Mouse (Mus musculus) embryonic facial prominence, embryonic 12.5 days (tissue): Measurements from ENCODE around the gene Ecsit. TPM values are rescaled to one million over a fixed set of nuclear protein-coding genes. Genes with fewer than 3 reads are reported as not detected.

Experiments
- ATAC-seq: fragments of 200-750 bp; cut with Nextera tagmentation; 2 replicates; pipeline ENCODE4 v1.8.0; 2017; ENCODE audit not compliant: insufficient number of reproducible peaks, insufficient read depth, low FRiP score, low TSS enrichment
- H3K27ac ChIP-seq: fragments of 300-500 bp; sonication (generic); 2 replicates; pipeline ENCODE4 v1.5.1; 2016; ENCODE audit warnings: mild to moderate bottlenecking
- H3K27me3 ChIP-seq: fragments of 300-500 bp; sonication (generic); 2 replicates; pipeline ENCODE4 v1.6.1; 2016; ENCODE audit warnings: mild to moderate bottlenecking, moderate library complexity
- H3K36me3 ChIP-seq: fragments of 300-500 bp; sonication (generic); 2 replicates; pipeline ENCODE4 v1.6.1; 2016; ENCODE audit warnings: mild to moderate bottlenecking
- H3K4me1 ChIP-seq: fragments of 300-500 bp; sonication (generic); 2 replicates; pipeline ENCODE4 v1.6.1; 2016
- H3K4me2 ChIP-seq: fragments of 300-500 bp; sonication (generic); replicated peaks from 2 replicates; pipeline ENCODE4 v1.6.1; 2016; ENCODE audit warnings: mild to moderate bottlenecking, moderate library complexity
- H3K4me3 ChIP-seq: fragments of 300-500 bp; sonication (generic); 2 replicates; pipeline ENCODE4 v1.5.1; 2016; ENCODE audit warnings: mild to moderate bottlenecking
- H3K9ac ChIP-seq: fragments of 300-500 bp; sonication (generic); 2 replicates; pipeline ENCODE4 v1.6.1; 2016; ENCODE audit warnings: mild to moderate bottlenecking, moderate library complexity
- H3K9me3 ChIP-seq: fragments of 300-500 bp; sonication (generic); 2 replicates; pipeline ENCODE4 v1.6.1; 2016; ENCODE audit warnings: mild to moderate bottlenecking, moderate library complexity
- WGBS: fragments of 180-500 bp; shearing (Covaris S2); methylation state at CpG from one replicate; pipeline ENCODE4 v1.1.7; 2016; 5-methylcytosine and 5-hydroxymethylcytosine counted together
- polyA plus RNA-seq: library from polyadenylated mRNA; unstranded; fragments of >200 nt; fragmentation: Nextera tagmentation; extraction: Ambion mirVana; gene quantifications from 2 replicates; pipeline ENCODE4 v1.2.1, GENCODE M21; 2016

Ecsit gene
- 36.7 and 38.0 TPM in 2 replicates for polyA plus RNA-seq

DNA sequence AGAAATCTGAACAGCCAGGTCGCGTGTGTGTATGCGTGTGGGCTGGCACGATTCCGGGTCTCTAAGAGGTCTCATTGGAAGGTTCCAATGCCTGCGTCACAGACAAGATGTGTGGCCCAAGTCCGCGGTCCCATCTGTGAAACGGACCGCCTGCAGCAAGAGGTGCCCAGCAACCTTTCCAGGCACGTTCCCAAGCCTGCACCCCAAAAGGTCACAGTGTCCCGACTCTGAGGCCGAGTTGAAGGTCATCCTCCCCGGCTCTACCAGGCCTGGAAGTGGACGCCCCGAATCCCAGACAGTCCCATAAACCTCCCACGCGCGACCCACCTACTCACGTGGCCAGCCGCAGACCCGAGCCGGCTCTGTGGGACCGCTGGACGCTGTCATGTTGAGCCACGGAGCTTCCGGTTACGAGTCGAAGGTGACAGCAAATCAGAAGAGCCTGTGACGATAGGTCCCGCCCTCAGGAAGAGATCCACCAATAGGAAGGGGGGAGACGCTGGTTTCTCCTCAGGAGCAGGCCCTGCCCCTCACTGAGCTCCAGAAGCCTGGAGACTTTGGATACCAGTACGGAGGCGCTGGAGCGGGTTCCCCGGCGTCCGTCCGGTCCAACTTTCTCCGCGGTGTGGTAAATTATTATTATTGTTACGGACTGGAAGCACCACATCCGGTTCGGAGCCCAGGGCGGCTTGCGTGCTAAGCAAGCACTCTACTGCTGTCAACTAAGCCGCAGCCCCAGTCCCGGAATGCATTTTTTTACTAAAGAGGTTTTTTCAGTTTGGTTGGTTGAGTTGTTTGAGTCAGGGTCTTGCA lies at the start of gene Ecsit:
TSS of gene Ecsit (minus strand) at position 417 of the 813 bp plus-strand sequence.
- WGBS: under 1% methylated on average over 48 of the region's 48 CpGs
- peaks cover 11% of the 10 kb centered on the region for H3K4me1 ChIP-seq
- H3K9me3 ChIP-seq: no peaks in the 10 kb centered on the region
- H3K4me2 ChIP-seq: peak within 1 kb of the TSS; percentile 67
- H3K27ac ChIP-seq: peak within 1 kb of the TSS; percentile 51
- peak; percentile 94 for ATAC-seq
- H3K9ac ChIP-seq: peak within 1 kb of the TSS; percentile 72
- no peaks in the 10 kb centered on the region for H3K27me3 ChIP-seq
- peak within 1 kb of the TSS; percentile 82 for H3K4me3 ChIP-seq
- H3K36me3 ChIP-seq: no peaks in the 10 kb centered on the region

DNA sequence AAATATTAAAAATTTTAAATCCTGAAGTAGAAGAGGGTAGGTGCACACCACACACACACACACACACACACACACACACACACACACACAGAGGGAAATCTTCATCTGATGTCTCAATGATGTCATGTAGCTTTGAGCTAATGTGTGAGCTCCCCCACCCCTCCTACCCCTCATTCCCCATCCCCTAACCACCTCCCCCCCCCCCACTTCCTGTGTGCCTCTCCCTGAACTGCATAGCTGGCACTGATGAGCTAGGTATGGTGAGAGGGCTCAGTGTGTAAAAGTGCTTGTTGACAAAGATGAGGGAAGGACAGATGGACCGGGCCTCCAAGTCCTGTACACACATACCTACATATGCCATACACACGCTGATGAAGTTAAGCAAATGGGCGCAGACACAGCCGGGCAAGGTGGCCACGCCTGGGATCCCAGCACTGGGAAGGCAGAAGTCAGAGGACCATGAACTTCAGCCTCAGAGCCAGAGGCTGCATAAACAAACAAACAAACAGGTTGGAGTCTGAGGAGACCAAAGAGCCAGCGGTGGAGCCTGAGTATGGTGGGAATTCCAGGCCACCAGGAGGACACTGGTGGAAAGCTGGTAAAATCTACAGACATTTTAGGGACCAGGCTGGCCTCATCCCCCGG lies 49.1 kb upstream of the Ecsit start:
- H3K4me3 ChIP-seq: no peak overlapping the region
- H3K36me3 ChIP-seq: no peaks in the 10 kb centered on the region
- peaks cover 12% of the 10 kb centered on the region; the same call in 1 of the 2 replicates for H3K4me1 ChIP-seq
- H3K27me3 ChIP-seq: peaks cover 28% of the 10 kb centered on the region
- WGBS: 84% methylated on average over 7 of the region's 7 CpGs
- no peak for ATAC-seq
- H3K27ac ChIP-seq: no peak overlapping the region
- no peak overlapping the region for H3K9ac ChIP-seq
- no peaks in the 10 kb centered on the region for H3K9me3 ChIP-seq
- H3K4me2 ChIP-seq: no peak overlapping the region

DNA sequence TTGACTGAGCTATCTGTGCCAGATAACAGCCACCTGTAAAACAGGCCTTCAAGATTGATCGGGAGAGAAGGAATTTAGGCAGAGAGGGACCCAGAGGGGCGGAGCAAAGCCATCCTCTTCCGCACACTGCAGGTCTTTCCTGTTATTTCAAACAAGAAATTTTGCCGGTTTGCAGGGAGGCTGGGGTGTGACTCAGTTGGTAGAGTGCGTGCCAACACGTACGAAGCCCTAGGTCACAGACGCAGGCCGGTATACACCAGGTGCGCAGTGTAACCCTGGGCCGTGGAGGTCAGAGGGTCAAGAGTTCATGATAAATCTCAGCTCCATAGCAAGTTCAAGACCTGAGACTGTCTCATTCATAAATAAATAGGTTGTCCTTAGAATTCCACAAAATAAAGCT lies 47.0 kb upstream of the Ecsit start:
- Histone ChIP-seq H3K27ac (no peak overlapping the region), H3K4me2 (peak overlapping the region; percentile 58), H3K9ac (0 out of 2 replicates have a peak overlapping the region, but pooled peaks have one; percentile 35), H3K4me1 (peaks cover 12% of the 10 kb centered on the region; the same call in 1 of the 2 replicates), H3K4me3 (peak overlapping the region; percentile 37), H3K27me3 (peaks cover 28% of the 10 kb centered on the region), H3K9me3 (no peaks in the 10 kb centered on the region), H3K36me3 (no peaks in the 10 kb centered on the region)
- 45% methylated on average over 11 of the region's 11 CpGs for WGBS
- no peak for ATAC-seq

DNA sequence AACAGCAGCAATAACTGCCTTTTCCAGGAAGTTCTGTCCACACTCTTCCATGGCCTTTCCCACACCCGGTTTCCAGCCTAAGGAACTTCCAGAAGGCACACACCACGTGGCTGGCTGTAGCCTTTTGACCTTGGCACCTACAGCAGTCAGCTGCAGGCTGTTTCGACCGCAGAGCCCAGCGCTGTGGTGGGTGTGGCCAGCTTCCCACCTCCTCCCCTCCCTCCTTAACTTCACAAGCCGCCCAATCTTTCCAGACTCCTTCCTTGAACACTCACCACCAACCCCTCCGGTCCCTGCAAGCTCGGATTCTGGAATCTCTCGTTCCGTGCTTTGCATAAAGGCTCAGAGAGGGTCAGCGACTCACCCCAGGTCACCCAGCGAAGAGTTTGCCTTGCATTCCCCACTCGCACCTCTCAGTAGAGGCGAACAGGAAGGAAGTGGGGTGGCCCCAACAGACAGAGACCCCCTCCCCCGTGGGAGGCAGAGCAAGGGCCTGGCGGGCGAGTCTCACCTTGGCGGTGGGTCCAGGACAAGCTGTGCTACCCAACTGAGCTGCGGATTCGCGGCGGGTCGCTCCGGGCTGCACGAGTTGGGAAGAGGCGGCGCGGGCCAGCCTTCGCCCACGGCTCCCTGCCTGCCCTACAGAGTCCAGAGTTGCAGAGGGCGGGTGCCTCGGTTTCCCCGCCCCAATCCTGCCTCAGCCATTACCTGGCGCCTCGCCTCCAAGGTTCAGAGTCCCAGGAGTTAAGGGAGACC lies 46.2 kb upstream of the Ecsit start:
- Histone ChIP-seq H3K36me3 (no peaks in the 10 kb centered on the region), H3K27ac (no peak overlapping the region), H3K4me3 (peak overlapping the region; percentile 37), H3K9me3 (no peaks in the 10 kb centered on the region), H3K4me1 (peaks cover 10% of the 10 kb centered on the region; the same call in 1 of the 2 replicates), H3K27me3 (peaks cover 20% of the 10 kb centered on the region), H3K9ac (peak overlapping the region; percentile 35; the same call in 1 of the 2 replicates), H3K4me2 (peak overlapping the region; percentile 58)
- WGBS: 3% methylated on average over 35 of the region's 35 CpGs
- no peak for ATAC-seq

DNA sequence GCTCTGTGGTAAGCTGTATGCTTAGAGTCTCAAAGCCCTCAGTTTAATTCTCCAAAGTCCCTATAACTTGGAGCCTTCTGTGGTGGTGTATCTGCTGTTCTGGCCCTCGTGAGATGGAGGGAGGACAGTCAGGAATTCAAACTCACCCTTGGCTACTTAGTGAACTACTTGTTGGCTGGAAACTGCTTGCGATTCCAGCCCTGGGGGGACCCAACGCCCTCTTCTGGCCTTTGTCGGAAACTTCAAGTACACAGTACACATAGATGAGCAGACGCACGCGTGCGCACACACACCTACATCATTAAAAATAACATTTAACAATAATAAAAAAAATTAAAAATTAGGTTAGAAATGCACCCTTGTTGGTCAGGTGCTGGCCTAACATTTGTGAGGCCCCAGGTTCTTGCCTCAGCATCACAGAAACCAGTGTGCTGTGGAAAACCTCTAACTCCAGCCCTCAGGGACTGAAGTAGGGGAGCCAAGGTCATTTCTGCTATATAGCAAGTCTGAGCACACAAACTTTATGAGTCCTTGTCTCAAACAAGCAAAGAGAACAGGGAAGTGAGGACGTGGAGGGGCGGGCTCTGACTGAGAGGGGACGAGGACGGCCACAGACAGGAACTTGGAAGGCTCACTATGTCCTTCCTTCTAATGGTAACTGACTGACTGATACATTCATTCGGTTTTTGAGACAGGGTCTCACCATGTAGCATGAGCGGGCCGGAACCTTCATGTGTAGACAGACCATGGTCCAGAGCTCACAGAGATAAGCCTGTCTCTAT lies 40.2 kb upstream of the Ecsit start:
- H3K4me1 ChIP-seq: no peaks in the 10 kb centered on the region

DNA sequence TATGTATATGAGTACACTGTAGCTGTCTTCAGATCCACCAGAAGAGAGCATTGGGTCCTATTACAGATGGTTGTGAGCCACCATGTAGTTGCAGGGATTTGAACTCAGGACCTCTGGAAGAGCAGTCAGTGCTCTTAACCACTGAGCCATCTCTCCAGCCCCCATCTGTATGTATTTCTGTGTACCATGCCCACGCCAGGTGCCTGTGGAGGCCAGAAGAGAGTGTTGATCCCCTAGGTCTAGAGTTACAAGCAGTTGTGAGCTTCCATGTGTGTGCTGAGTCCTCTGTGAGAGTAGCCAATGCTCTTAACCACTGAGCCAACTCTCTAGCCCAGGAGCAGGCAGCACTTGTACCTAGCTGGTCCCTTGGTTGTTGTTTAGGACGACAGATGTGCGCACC lies 38.9 kb upstream of the Ecsit start:
- H3K4me2 ChIP-seq: no peak overlapping the region
- H3K9me3 ChIP-seq: no peaks in the 10 kb centered on the region
- WGBS: 89% methylated on average over 3 of the region's 3 CpGs
- H3K4me1 ChIP-seq: no peaks in the 10 kb centered on the region
- no peaks in the 10 kb centered on the region for H3K27me3 ChIP-seq
- H3K4me3 ChIP-seq: no peak overlapping the region
- no peak for ATAC-seq
- H3K27ac ChIP-seq: no peak overlapping the region
- H3K9ac ChIP-seq: no peak overlapping the region
- no peaks in the 10 kb centered on the region for H3K36me3 ChIP-seq

More for the DNA sequence above, 40.2 kb upstream of the Ecsit start:
- Histone ChIP-seq H3K9ac (no peak overlapping the region), H3K27me3 (peaks cover 2% of the 10 kb centered on the region; the same call in 1 of the 2 replicates), H3K9me3 (no peaks in the 10 kb centered on the region), H3K27ac (no peak overlapping the region), H3K36me3 (no peaks in the 10 kb centered on the region), H3K4me2 (no peak overlapping the region), H3K4me3 (no peak overlapping the region)
- no peak for ATAC-seq
- 87% methylated on average over 15 of the region's 15 CpGs for WGBS

DNA sequence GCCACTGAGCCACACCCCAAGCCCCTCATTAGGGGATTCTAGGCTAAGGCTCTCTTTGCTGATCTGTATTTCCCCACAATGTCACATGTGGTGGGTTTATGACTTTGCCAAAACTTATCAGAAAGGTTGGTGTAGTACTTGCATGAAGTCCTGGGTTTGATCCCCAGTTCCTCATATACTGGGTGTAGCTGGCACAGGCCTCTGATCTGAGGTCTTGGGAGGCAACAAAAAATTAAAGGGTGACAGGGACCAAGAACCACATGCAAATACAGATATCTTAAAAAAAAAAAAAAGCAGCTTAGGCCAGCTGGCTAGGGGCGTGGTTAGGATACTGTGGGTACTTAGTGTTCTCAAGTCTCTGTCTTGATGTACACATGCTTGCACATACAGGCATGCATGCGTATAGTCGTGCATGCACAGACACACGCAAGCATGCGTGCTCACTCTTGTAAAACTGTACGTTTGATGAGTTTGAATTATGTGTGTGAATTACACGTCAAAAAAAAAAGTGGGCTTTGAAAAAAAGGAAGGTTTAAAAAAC lies 37.9 kb upstream of the Ecsit start:
- WGBS: 84% methylated on average over 7 of the region's 7 CpGs
- Histone ChIP-seq H3K36me3 (no peaks in the 10 kb centered on the region), H3K4me2 (no peak overlapping the region), H3K9ac (no peak overlapping the region), H3K27me3 (no peaks in the 10 kb centered on the region), H3K9me3 (no peaks in the 10 kb centered on the region), H3K4me1 (no peaks in the 10 kb centered on the region), H3K4me3 (no peak overlapping the region), H3K27ac (no peak overlapping the region)
- ATAC-seq: no peak

DNA sequence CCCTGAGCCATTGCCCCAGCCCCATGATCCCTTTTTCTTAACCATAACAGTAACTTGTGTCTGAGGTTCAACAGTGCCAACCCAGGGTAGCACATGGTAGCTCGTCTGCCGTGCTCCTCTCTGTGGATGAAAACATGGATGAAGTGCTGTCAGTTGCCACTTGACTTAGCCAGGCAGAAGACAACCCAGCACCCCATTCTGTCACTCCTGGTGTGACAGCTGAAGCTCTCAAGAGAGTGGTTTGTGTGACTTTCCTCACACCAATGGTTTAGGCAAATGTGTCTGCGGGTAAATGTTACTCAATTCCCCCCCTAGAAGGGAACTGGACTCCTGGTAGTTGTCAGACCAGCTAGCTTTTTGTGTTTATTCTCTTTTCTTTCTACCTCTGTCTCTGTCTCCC lies 36.8 kb upstream of the Ecsit start:
- no peaks in the 10 kb centered on the region for H3K4me1 ChIP-seq
- 86% methylated on average over 3 of the region's 3 CpGs for WGBS
- H3K36me3 ChIP-seq: no peaks in the 10 kb centered on the region
- H3K4me3 ChIP-seq: no peak overlapping the region
- ATAC-seq: no peak
- no peak overlapping the region for H3K4me2 ChIP-seq
- H3K9ac ChIP-seq: no peak overlapping the region
- H3K9me3 ChIP-seq: no peaks in the 10 kb centered on the region
- H3K27ac ChIP-seq: no peak overlapping the region
- no peaks in the 10 kb centered on the region for H3K27me3 ChIP-seq

DNA sequence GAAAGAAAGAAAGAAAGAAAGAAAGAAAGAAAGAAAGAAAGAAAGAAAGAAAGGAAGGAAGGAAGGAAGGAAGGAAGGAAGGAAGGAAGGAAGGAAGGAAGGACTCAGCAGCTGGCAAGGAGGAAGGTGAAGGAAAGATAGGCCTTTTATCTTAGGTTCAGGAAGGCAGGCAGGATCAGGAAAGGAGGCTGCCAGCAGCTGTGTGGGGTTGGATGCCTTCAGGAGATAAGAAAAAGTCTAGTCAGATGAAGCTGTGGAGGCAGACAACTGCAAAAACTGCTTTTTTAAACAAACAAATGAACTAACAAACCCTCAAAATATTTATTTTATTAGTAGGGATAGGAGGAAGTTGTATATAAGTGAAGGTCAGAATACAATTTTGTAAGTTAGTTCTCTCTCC lies 36.3 kb upstream of the Ecsit start:
- no peaks in the 10 kb centered on the region for H3K27me3 ChIP-seq
- H3K27ac ChIP-seq: no peak overlapping the region
- H3K4me3 ChIP-seq: no peak overlapping the region
- H3K4me1 ChIP-seq: no peaks in the 10 kb centered on the region
- H3K36me3 ChIP-seq: no peaks in the 10 kb centered on the region
- no peak for ATAC-seq
- no peak overlapping the region for H3K9ac ChIP-seq
- no peak overlapping the region for H3K4me2 ChIP-seq
- H3K9me3 ChIP-seq: no peaks in the 10 kb centered on the region

DNA sequence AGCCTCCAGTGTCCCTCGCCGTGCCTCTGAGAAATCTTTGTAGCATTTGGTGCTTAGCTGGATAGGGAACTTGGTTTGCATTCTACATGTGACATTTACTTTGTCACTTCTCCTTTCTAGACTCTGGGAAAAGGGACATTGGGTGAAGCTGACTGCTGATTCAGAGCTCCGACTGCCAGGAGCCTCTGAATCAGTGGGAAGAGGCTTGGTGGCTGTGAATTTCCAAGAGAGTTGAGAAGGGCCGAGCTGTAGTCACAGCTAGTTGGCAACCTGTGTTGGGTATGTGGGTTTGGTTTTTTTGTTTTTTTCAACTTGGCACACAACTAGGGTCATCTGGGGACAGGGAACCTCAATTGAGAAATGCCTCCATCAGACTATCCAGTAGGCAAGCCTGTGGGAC lies 34.3 kb upstream of the Ecsit start:
- Histone ChIP-seq H3K9me3 (no peaks in the 10 kb centered on the region), H3K36me3 (no peaks in the 10 kb centered on the region), H3K27me3 (no peaks in the 10 kb centered on the region), H3K4me1 (peaks cover 9% of the 10 kb centered on the region), H3K4me2 (no peak overlapping the region), H3K27ac (no peak overlapping the region), H3K4me3 (no peak overlapping the region), H3K9ac (no peak overlapping the region)
- 96% methylated on average over 4 of the region's 4 CpGs for WGBS
- no peak for ATAC-seq
